Mouse (Mus musculus): ENCODE measurements around the gene Gm42957.
"Not testable (repeated sequence)": the region's sequence is repeated elsewhere in the genome, so short reads cannot be mapped to it uniquely, and the experiment has no call there.

Gm42957 gene

GRCm38 (mm10) chr3:96634928-96635879 lies at the start of gene Gm42957, which contains the start of gene Pex11b:
TSS of gene Gm42957 (plus strand) at chr3:96635474.
TSS of gene Pex11b (plus strand) at chr3:96635376.
- DNase-seq (ENCODE audit: low spot score) = peak; percentile 81

- DNase-seq (ENCODE audit: low spot score) = no peak
Measured at GRCm38 (mm10) chr3:96590657-96591056, 44.6 kb upstream of the Gm42957 start.

GRCm38 (mm10) chr3:96593374-96593773 lies 41.9 kb upstream of the Gm42957 start:
- no peak for DNase-seq (ENCODE audit: low spot score)

GRCm38 (mm10) chr3:96593790-96594560 lies 41.3 kb upstream of the Gm42957 start, which contains the start of gene Polr3gl:
TSS of gene Polr3gl (minus strand) at chr3:96594181.
- DNase-seq (ENCODE audit: low spot score) = peak; percentile 90

- no peak for DNase-seq (ENCODE audit: low spot score)
Measured at GRCm38 (mm10) chr3:96594851-96595250, 40.4 kb upstream of the Gm42957 start.

GRCm38 (mm10) chr3:96595661-96596060 lies 39.6 kb upstream of the Gm42957 start:
- no peak for DNase-seq (ENCODE audit: low spot score)

- DNase-seq (ENCODE audit: low spot score) = no peak
Measured at GRCm38 (mm10) chr3:96596228-96596707, 39.0 kb upstream of the Gm42957 start, which contains the start of gene Ankrd34a. TSS of gene Ankrd34a (plus strand) at chr3:96596636.

GRCm38 (mm10) chr3:96596855-96597254 lies 38.4 kb upstream of the Gm42957 start:
- no peak for DNase-seq (ENCODE audit: low spot score)

GRCm38 (mm10) chr3:96597435-96597891 lies 37.8 kb upstream of the Gm42957 start:
- no peak for DNase-seq (ENCODE audit: low spot score)

GRCm38 (mm10) chr3:96598156-96599068 lies 36.9 kb upstream of the Gm42957 start:
- no peak for DNase-seq (ENCODE audit: low spot score)

- no peak for DNase-seq (ENCODE audit: low spot score)
Measured at GRCm38 (mm10) chr3:96599069-96599393, 36.2 kb upstream of the Gm42957 start.

- no peak for DNase-seq (ENCODE audit: low spot score)
Measured at GRCm38 (mm10) chr3:96599411-96599810, 35.9 kb upstream of the Gm42957 start.

- peak; percentile 83 for DNase-seq (ENCODE audit: low spot score)
Measured at GRCm38 (mm10) chr3:96600639-96601250, 34.5 kb upstream of the Gm42957 start, which contains the start of gene Lix1l. TSS of gene Lix1l (plus strand) at chr3:96601149.

- DNase-seq (ENCODE audit: low spot score) = no peak
Measured at GRCm38 (mm10) chr3:96601251-96601787, 34.0 kb upstream of the Gm42957 start.

GRCm38 (mm10) chr3:96601941-96602703 lies 33.2 kb upstream of the Gm42957 start:
- DNase-seq (ENCODE audit: low spot score) = no peak

GRCm38 (mm10) chr3:96602704-96603084 lies 32.6 kb upstream of the Gm42957 start:
- DNase-seq (ENCODE audit: low spot score) = no peak

GRCm38 (mm10) chr3:96603311-96603710 lies 32.0 kb upstream of the Gm42957 start:
- no peak for DNase-seq (ENCODE audit: low spot score)

- DNase-seq (ENCODE audit: low spot score) = not testable (repeated sequence)
Measured at GRCm38 (mm10) chr3:96606007-96606406, 29.3 kb upstream of the Gm42957 start.

GRCm38 (mm10) chr3:96606618-96607017 lies 28.7 kb upstream of the Gm42957 start:
- DNase-seq (ENCODE audit: low spot score) = no peak

- no peak for DNase-seq (ENCODE audit: low spot score)
Measured at GRCm38 (mm10) chr3:96617941-96618340, 17.3 kb upstream of the Gm42957 start.
